Mouse (Mus musculus) v-Abl transformed pro-B cells (cell line): Measurements from ENCODE around the gene Ylpm1.

ENCODE experiments used
- in situ Hi-C, 2 experiments: fragments of 400-800 bp; cut with MboI; formaldehyde crosslinking; loops; one replicate each; pipeline ENCODE4 v1.15.1; 2025; ENCODE audit not compliant: unreplicated experiment in 2 of 2

The Ylpm1 gene

DNA sequence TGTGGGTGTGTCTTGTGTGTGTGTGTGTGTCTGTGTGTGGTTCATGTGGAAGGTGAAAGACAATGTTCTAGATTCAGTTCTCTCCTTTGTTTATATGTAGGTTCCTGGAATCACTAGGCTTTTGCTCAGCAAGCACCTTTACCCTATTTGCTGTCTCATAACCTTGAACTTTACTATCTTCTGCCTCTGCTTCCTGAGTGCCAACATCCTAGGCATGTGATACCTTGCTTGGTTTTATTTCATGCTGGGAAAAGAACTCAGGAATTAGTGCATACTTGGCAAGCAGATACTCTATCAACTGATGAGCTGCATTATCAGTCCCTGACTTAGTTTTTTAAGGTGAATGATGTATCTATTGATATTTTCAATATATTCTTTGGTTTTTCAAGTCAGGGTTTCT lies 10.9 kb downstream of the Ylpm1 start:
- in situ Hi-C loops = no loop called here

DNA sequence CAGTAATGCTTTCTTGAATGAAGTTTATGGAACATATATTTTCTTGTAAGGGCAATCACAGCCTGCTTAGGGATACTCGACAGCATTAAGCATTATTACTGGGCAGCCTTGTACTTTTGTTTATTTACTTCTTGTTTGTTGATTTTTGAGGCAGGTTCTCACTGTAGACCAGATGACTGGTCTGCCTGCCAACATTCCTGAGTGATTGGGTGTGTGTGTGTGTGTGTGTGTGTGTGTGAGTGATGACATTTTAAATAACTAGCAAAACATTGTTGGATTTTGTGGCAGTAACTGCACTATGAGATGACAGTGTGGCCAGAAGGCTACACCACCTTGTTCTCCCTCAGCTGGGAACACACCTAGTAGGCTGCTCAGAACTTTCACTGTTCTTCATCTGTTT lies 13.7 kb downstream of the Ylpm1 start:
- in situ Hi-C loops = no loop called here

DNA sequence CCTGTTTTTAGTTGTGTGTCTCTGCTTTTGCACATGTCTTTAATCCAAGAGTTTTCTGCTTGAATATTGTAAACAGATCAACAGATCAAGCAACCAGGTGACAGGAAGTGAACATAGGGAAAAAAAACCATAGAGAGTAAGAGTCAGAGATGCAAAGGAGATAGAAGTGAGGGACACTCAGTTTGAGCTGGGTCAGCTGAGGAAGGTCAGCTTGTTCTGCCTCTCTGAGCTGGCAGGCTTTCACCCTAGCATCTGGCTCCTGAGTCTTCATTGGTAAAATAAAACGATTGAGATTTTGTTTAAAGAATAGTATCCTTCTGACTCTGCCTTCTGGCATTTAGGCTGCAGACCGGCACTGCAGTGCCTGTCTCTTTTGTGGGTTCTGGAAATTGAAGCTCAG lies 14.4 kb downstream of the Ylpm1 start:
- in situ Hi-C loops = no loop called here

DNA sequence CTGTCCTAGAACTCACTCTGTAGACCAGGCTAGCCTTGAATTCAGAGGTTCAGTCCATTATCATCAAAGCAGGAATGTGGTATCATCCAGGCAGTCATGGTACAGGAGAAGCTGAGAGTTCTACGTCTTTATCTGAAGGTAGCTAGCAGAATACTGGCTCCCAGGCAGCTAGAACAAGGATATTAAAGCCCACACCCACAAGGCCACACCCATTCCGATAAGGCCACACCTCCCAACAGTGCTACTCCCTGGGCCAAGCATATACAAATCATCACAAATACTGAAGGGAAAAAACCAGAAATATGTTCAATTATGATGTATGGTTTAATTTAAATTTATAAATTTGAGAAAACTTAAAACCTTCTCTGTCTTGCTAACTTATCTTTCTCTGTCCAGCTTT lies 16.1 kb downstream of the Ylpm1 start:
- in situ Hi-C loops = no loop called here

DNA sequence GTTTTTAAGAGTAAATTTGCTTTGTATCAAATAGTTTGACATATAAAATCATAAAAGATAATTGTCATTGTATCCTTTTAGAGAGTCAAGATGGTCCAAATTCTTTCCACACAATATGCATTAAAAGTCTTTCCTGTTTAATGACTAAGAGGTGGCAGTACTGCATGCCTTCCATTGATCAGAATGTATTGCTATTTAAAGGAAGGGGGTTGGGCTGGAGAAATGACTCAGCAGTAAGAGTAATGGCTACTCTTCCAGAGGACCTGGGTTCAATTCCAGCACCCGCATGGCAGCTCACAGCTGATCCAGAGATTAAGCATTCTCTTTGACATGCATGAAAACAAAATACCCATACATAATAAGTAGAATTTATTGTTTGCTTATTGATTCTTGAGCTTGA lies 25.9 kb downstream of the Ylpm1 start:
- in situ Hi-C loops = no loop called here

DNA sequence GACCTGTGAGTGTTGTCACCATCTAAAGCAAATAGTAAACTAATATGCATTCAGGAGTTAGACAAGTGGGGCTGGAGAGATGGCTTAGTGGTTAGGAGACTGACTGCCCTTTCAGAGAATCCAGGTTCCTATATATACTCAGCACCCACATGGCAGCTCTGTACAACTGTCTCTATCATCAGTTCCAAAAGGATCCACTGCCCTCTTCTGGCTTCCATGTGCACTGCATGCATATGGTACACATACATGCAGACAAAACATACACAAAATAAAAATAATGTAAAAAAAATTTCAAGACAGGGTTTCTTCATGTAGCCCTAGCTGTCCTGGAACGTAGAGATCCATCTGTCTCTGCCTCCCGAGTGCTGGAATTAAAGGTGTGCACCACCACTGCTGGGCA lies 36.6 kb downstream of the Ylpm1 start:
- in situ Hi-C loops = loop anchor here (5.0 to 25.0 kb wide), 4 partner anchors 160 to 378 kb away; no protein-coding TSS in a partner anchor

DNA sequence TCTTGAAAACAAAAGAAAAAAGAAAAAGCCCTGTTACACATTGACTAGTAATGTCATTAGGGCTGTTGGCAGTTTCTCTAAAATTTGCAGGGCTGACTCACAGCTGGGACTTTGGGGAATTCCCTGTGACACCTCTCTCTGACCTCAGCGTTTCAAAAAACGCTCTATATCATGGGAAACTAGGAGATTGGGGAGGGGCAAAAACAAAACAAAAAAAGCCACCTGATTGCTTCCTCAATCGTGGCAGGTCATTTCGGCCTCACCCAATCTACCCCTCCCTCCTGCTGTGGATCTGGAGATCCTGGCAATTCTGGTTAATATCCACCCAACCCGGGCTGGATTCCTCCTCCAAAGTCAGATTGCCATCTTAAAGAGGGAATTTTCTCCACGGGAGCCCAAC lies 55.1 kb downstream of the Ylpm1 start:
- in situ Hi-C loops = no loop called here

DNA sequence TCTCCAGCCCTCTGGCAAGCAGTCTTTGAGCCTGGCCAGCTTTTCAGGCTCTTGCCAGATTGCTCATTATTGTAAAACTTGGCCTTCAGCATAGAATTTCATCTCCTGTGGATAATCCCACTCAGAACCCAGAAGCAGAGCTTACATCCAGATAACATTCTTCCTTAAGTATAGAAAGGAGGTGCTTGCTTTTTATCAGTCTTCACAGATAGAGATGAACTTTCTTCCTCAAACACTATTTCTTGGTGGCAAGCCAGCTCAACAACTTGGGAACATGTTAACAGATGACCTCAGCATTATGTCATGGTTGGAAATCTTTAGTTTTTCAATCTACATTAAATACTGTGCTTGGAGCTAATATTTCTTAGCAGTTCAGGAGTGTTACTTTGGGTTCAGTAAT lies 74.9 kb downstream of the Ylpm1 start:
- in situ Hi-C loops = no loop called here

DNA sequence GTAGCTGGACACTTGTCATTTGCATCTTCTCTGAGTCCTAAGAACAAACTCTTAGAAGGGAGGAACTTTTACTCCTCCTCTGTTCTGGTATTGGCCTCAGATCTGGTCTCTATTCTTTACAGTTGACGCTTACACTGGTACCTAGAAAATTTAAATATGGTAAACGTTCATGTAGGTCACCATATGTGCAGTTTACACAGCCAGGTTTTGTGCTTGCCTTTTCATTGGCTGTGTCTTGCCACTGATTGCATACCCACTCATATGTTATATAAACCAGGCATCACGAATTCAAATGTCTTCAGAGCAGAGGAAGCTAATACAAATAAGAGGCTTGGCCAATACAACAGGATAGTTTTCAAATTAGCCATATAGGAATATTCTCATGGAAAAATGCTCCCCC lies 81.0 kb downstream of the Ylpm1 start:
- in situ Hi-C loops = no loop called here

DNA sequence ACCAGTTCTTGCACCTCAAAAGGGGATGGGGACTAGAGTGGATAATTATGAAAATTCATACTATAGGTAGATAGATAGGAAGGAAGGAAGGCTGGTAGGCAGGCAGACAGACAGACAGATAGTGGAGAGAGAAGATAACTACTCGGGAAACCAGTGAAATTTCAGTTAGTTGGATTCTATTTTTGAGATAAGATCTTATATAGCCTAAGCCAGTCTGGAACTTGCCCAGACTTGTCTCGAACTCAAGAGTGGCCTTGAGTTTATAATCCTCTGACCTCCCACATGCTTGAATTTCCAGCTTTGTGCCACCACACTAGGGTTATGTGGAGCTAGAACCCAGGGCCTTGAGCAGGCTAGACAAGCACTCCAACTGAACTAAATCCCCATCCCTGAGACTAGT lies 88.1 kb downstream of the Ylpm1 start:
- in situ Hi-C loops = loop anchor here in 1 of 2 experiments (10.0 kb wide), 1 partner anchor 211 kb away; no protein-coding TSS in a partner anchor

DNA sequence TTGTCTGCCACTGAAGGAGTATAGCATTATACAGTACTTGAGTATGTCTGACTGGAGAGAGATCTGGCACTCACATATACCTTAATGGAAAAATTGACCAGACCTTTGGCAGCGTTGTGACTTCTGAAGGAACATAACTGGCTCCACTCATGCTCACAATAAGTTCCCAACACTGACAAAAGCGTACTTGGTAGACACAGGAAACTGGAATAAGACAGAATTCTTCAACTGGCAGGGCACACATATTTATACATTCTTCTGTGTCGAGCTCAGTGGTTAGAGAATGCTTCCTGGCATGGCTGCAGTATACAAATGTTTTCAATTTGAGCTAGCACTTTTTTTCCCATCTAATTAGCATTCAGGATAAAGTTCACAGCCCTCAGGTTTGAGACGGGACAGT lies 88.8 kb downstream of the Ylpm1 start:
- in situ Hi-C loops = loop anchor here in 1 of 2 experiments (10.0 kb wide), 1 partner anchor 210 kb away; no protein-coding TSS in a partner anchor

DNA sequence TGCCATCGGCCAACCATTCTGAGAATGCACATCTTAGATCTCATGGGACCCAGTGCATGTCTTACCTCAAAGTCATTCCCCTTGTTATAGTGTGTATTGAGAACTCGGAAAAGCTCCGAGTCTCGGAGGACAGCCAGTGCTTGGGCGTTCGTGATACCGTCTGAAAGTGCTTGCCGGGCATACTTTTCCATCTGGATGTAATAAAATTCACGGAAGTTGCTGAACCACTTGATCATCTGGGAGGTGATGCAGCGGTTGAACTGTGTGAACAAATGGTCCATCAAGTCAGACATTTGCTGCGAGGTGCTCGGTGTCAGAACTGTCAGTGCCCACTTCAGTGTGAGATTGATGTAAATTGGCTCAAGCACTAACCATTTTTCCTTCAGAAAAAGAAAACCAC lies 91.7 kb downstream of the Ylpm1 start:
- in situ Hi-C loops = loop anchor here in 1 of 2 experiments (10.0 kb wide), 1 partner anchor 207 kb away; no protein-coding TSS in a partner anchor

DNA sequence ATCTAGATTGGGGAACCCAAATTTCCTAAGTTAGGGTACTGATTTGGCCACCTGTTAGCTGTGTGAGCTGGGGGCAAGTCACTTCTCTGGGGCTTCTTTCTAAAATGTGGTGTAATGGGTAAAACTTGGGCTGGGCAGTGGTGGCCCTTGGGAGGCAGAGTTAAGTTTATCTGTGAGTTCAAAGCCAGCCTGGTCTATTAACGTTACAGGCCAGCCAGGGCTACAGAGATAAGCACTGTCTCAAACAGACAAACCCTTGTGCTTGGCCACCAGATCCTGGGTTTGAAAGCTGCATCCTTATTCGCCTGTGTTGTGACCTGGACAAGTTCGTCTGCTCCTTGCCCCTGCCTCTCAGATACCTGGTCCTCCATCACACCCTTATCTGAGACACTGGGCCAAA lies 95.1 kb downstream of the Ylpm1 start:
- in situ Hi-C loops = loop anchor here (5.0 kb wide), 1 partner anchor 41 kb away; no protein-coding TSS in a partner anchor

DNA sequence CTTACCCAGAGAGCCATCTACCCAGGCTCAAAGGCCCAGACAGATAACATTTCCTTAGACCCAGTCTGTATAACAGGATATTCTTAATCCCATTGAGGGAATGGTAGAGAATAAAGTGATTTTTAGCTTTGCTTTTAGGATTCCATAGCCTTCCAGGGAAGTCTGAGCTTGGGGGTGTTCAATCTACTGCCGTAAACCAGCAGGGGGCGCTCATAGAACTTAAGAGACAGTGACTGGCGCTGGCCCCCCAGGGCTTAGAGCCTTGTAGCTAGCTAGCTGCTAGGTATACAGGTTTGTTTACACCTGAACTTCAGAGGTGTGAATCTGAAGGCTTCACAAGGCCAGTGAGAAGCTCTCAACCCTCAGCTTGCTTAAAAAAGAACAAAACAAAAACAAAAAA lies 96.1 kb downstream of the Ylpm1 start:
- in situ Hi-C loops = loop anchor here (5.0 kb wide), 1 partner anchor 40 kb away; no protein-coding TSS in a partner anchor

DNA sequence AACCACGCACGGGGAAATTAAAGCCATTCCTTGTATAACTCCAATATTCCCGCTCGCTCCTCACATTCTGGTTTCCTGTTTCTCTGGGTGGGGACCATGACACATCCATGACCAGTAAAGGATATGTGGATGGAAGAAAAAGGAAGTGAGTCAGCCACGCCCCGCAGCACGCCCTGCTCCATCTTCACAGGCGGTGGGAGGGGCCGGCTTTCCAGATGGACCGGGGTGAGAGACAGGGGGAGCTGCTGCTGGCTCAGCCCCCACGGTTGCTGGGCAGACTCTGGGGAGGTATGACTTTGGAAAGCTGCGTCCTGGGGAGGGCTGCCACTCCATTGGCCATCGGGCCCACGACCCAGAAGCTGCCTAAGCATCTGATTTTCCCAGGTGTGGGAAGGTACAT lies 97.9 kb downstream of the Ylpm1 start:
- in situ Hi-C loops = loop anchor here (5.0 kb wide), 1 partner anchor 38 kb away; no protein-coding TSS in a partner anchor

DNA sequence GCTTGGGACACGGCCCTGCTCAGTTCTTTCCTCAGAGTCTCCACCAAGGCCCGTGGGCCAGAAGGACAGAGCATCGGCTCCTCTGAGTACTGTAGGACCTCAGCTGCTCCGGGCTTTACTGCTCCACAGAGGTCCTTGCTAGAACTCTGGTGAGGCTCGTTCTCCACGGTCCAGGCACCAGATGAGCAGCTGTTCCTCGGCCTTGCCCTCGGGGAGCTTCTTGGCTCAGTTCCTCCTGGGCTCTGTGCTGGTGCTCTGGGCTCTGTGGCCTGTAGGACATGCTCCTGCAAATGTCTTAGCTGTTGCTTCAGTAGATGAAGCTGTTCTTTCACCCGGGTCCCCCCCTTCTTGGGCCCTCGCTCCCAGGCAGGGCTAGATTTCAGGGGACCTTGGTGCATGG lies 98.6 kb downstream of the Ylpm1 start:
- in situ Hi-C loops = loop anchor here (5.0 kb wide), 1 partner anchor 38 kb away; no protein-coding TSS in a partner anchor

DNA sequence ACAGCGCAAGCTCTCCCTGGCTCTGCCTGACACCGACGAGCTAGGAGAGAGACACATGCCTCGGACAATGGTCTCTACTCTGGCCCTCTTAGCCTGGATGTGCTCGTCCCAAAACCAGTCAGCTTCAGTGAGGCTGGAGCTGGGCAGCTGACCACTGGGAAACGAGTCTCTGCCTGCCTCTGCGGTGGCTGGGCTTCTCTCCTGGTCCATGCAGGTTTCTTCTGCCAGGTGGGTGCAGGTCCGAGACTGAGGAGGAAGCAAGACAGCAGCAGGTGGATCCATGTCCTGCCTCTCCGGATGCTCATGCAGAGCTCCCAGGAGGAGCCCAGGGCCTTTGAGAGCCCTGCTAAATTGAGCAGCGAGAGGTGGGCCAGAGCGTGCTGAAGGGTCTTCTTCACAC lies 99.0 kb downstream of the Ylpm1 start:
- in situ Hi-C loops = no loop called here

DNA sequence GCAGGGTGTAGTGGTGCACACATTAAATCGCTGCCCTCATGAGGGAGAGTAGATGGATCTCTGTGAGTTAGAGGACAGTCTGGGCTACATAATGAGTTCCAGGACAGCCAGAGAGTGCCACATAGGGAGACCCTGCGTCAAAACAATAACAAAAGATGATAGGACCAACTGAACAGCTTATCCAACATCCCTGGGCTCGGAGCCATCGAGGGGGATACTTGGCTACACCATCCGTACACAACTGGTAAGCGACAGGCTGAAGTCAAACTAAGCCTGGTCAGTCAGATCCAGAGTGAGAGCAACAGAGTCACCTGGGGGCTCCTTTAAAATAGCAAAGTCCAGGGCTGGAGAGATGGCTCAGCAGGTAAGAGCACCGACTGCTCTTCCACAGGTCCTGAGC lies 99.7 kb downstream of the Ylpm1 start:
- in situ Hi-C loops = no loop called here

DNA sequence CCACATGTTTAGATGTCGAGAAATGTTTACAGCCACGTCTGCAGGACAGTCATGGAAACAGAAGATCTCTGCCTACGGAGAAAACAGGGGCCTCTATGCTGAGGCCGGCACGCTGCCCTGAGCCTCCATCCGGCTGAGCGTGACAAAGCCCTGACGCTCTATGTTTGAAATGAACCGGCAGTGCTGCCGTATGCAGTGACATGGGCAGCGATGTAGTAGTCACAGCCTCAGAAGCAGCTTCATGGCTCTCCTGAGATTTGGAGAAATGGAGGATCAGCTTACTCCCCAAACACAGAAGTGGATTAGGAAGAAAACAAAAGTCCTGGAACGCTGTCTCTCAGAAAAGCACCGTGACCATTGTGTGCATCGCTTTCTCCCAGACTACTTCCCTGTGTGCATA lies 104.9 kb downstream of the Ylpm1 start:
- in situ Hi-C loops = loop anchor here in 1 of 2 experiments (25.0 kb wide), 1 partner anchor 386 kb away; no protein-coding TSS in a partner anchor

DNA sequence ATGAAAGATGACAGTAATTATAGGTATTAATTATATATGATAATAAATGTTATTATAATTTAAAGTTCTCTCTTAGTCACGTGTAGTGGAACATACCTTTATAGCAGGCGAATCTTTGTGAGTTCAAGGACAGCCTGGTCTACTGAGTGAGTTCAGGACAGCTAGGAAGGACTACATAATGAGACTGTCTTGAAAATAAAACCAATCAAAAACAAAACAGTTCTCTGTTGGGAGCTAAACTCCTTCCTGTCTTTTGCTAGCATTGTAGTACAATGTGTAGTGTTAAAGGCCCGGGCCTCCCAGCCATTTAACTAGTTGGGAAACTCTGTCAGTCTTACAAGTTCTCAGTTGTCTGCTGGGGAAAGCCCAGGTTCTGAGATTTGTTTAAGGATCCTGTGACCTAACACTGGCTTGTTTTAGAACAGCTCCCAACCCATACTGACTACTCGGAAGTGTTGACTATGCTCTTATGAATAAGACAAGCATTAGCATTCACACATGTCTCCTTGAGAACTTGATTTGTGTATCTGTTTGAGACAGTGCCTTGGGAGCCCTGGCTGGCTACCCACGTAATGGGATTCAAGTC lies 105.5 kb downstream of the Ylpm1 start:
- in situ Hi-C loops = loop anchor here in 1 of 2 experiments (25.0 kb wide), 1 partner anchor 386 kb away; no protein-coding TSS in a partner anchor

DNA sequence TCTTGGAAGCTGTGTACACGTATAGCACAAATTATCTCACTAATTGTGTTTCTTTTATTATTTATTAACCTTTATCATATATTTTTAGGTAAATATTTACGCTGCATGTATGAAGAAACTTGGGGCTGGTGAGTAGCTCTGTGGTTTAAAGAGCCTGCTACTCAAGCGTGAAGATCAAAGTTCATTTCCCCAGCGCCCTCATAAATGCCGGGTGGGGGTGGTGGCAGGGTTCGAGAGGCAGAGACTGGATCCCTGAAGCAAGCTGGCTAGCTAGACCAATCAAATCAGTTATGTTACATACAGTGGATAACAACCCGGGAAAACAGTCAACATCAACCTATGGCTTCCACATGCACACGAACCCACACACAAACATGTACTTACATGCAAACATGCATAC lies 107.0 kb downstream of the Ylpm1 start:
- in situ Hi-C loops = loop anchor here in 1 of 2 experiments (25.0 kb wide), 1 partner anchor 384 kb away; no protein-coding TSS in a partner anchor

DNA sequence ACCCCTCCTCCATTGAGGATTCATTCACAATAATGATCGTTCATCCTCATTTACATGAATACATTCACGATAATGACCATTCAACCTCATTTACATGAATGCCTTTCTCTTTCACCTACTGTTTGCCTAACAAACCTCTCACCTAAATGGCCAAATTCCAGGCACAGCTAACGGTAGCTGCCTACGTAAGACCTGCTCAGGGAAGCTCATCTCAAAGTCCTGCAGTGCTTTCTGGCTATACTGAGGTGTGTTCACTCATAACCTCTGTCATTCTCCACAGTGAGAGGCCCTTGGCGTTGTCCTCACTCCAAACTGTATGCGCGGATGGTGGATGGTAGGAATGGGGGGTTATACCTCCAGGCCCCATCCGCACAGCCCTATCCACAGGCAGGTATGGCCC lies 108.7 kb downstream of the Ylpm1 start:
- in situ Hi-C loops = loop anchor here in 1 of 2 experiments (25.0 kb wide), 1 partner anchor 383 kb away; no protein-coding TSS in a partner anchor
